Mouse (Mus musculus): ENCODE data around the gene Prkce. TPM values are rescaled to one million over a fixed set of nuclear protein-coding genes. Genes with fewer than 3 reads are reported as not detected.

Gene Prkce
- polyA plus RNA-seq, 1 experiment: not detected

DNA sequence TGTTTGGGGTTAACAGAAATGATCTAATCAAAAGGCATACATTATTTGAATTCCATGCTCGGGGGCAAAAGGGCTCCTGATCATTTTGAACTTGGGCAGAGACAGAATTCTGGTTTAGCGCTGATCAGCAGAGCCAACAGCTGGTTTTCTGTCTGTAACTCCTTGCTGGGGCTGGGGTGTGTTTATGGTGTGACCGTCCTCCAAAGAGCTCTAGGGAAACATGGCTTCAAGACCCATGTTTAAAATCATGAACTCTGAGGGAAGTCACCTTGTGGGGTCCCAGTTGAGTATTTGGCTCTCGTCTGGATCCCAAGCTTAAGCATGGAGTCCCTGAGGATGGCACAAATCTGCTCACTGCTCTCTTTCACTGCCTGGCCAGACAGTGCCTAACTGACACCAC is 183.7 kb downstream of the Prkce start:
- H3K4me1 ChIP-seq (ENCODE audit: control insufficient read depth, insufficient read depth, low read length): peaks cover 14% of the 10 kb centered on the region
- H3K27ac ChIP-seq (ENCODE audit: insufficient read depth, low read depth, low read length): no peak overlapping the region
- 58% methylated on average over 4 of the region's 4 CpGs for WGBS
- TF ChIP-seq CTCF (IDR thresholded peaks at IDR 0.05; ENCODE audit: insufficient read depth, low read depth, low read length) (no peak), POLR2A (IDR thresholded peaks at IDR 0.05; ENCODE audit: insufficient read depth, low read depth, low read length) (no peak)
- no peak overlapping the region for H3K4me3 ChIP-seq (ENCODE audit: insufficient read depth, low read depth, low read length)

DNA sequence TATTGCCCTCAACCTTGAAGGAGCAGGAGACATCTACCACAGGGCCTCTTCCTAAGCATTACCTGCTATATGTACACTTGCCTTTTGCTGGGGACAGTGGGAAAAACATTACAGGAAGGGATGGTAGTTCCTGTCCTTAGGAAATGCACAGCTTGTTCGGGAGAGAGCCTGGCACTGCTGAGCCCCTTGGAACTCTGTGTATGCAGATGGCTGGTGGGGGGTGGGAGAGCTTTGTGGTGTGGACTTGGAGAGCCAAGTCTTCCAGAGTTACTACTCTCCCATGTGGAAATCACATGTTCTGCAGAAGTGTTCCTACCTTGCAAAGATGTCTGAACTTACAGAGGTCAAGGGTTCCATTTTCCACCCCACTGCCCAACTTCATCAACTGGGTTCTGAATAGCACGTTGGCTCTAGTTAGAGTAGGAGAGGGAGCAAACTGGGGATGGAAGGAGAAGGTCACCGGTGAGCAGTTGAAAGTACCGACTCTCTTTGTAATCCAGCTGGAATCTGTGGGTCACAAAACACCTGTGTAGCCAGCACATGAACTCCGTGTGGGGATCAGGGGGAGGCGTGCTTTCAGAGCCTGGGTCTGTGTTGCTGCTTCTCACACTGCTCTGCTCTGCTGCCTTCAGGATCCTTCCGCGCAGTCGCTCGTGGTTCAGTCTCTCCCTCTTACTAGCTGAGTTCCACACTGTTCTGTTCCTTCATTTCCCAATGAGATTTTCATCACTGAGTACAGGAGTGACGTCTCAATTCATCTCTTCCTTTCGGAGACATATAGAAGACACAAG is 184.9 kb downstream of the Prkce start:
- Histone ChIP-seq H3K4me1 (ENCODE audit: control insufficient read depth, insufficient read depth, low read length) (peaks cover 14% of the 10 kb centered on the region), H3K4me3 (ENCODE audit: insufficient read depth, low read depth, low read length) (no peak overlapping the region), H3K27ac (ENCODE audit: insufficient read depth, low read depth, low read length) (no peak overlapping the region)
- 87% methylated on average over 12 of the region's 12 CpGs for WGBS
- TF ChIP-seq POLR2A (IDR thresholded peaks at IDR 0.05; ENCODE audit: insufficient read depth, low read depth, low read length) (no peak), CTCF (IDR thresholded peaks at IDR 0.05; ENCODE audit: insufficient read depth, low read depth, low read length) (no peak)

DNA sequence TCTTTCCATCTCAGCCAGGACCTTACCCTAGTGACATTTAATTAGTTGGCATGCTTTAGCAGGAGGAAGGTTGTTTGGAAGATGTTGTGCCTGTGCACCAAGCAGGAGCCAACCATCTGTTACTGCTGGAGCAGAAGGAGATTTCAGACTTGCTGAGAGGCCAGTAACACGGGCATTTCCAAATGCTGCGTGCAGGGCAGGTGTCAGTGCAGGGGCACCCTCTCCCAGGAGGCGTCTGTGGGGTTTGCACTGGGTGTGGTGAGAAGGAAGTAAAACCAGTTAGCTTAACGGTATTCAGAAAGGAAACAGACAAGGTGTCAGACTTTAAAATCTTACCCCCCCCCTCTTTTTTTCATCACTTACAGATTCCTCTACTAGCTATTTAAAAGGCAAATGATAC is 186.1 kb downstream of the Prkce start:
- Histone ChIP-seq H3K4me1 (ENCODE audit: control insufficient read depth, insufficient read depth, low read length) (peaks cover 19% of the 10 kb centered on the region), H3K4me3 (ENCODE audit: insufficient read depth, low read depth, low read length) (no peak overlapping the region), H3K27ac (ENCODE audit: insufficient read depth, low read depth, low read length) (no peak overlapping the region)
- 76% methylated on average over 4 of the region's 4 CpGs for WGBS
- TF ChIP-seq POLR2A (IDR thresholded peaks at IDR 0.05; ENCODE audit: insufficient read depth, low read depth, low read length) (no peak), CTCF (IDR thresholded peaks at IDR 0.05; ENCODE audit: insufficient read depth, low read depth, low read length) (no peak)

DNA sequence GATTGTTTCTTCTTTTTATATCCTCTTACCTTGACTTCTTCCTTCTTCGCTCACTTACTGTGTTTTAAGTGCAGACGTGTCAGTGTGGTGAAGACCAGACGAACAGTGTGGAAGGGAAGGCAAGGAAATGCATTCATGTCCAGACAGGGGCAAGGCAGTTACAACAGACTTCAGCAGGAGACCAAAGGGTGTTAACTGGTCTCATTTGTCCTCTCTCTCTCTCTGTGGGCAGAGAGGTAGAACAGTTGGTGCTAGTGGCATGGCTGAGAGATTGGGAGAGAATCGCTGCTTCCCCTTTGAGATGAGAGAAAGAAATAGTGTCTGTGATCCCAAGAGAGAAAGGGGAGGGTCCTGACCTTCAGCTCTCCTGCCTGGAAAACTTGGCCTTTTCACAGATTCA is 186.5 kb downstream of the Prkce start:
- Histone ChIP-seq H3K4me3 (ENCODE audit: insufficient read depth, low read depth, low read length) (no peak overlapping the region), H3K27ac (ENCODE audit: insufficient read depth, low read depth, low read length) (no peak overlapping the region), H3K4me1 (ENCODE audit: control insufficient read depth, insufficient read depth, low read length) (peaks cover 20% of the 10 kb centered on the region)
- WGBS: 93% methylated on average over 4 of the region's 4 CpGs
- TF ChIP-seq POLR2A (IDR thresholded peaks at IDR 0.05; ENCODE audit: insufficient read depth, low read depth, low read length) (no peak), CTCF (IDR thresholded peaks at IDR 0.05; ENCODE audit: insufficient read depth, low read depth, low read length) (no peak)

DNA sequence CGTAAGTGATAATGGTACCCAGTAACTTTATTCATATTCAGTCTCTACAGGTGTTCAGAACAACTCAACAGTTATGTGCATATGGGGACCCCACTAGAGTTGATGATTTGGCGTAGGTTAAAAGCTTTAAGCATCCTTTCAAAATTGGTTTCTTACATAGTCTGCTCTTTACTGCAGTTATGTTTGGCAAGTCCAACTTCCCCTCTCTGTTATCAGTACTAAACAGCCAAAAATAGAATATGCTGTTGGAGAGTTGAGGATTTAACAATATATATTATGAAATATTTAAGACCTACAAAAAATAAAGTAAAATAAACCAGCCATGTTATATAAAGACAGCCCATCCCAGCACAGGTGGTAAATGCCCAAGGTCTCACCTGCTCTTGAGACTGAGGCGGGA is 187.3 kb downstream of the Prkce start:
- TF ChIP-seq POLR2A (IDR thresholded peaks at IDR 0.05; ENCODE audit: insufficient read depth, low read depth, low read length) (no peak), CTCF (IDR thresholded peaks at IDR 0.05; ENCODE audit: insufficient read depth, low read depth, low read length) (no peak)
- Histone ChIP-seq H3K27ac (ENCODE audit: insufficient read depth, low read depth, low read length) (no peak overlapping the region), H3K4me3 (ENCODE audit: insufficient read depth, low read depth, low read length) (no peak overlapping the region), H3K4me1 (ENCODE audit: control insufficient read depth, insufficient read depth, low read length) (peaks cover 17% of the 10 kb centered on the region)
- 93% methylated on average over 3 of the region's 3 CpGs for WGBS

DNA sequence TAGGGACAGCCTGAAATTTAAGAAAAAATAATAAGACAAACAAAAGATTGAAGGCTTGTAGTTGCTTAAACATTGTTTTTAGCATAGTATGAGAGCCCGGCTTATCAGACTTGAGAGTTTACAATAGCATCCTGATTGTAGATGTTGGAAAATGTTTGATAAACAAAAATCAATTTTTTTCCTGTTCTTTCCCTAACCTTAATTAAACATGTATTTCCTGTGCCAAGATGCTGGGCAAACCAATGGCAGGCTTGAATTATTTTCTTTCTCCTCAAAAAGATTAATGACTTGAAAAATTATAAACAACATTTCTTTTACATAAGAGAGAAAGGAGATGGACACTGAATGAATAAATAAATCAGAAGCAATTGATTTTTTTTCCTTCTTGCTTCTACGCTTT is 187.7 kb downstream of the Prkce start:
- no peak overlapping the region for H3K27ac ChIP-seq (ENCODE audit: insufficient read depth, low read depth, low read length)
- peaks cover 17% of the 10 kb centered on the region for H3K4me1 ChIP-seq (ENCODE audit: control insufficient read depth, insufficient read depth, low read length)
- 84% methylated on average over 2 of the region's 2 CpGs for WGBS
- H3K4me3 ChIP-seq (ENCODE audit: insufficient read depth, low read depth, low read length): no peak overlapping the region
- TF ChIP-seq POLR2A (IDR thresholded peaks at IDR 0.05; ENCODE audit: insufficient read depth, low read depth, low read length): no peak
- no peak for TF ChIP-seq CTCF (IDR thresholded peaks at IDR 0.05; ENCODE audit: insufficient read depth, low read depth, low read length)

DNA sequence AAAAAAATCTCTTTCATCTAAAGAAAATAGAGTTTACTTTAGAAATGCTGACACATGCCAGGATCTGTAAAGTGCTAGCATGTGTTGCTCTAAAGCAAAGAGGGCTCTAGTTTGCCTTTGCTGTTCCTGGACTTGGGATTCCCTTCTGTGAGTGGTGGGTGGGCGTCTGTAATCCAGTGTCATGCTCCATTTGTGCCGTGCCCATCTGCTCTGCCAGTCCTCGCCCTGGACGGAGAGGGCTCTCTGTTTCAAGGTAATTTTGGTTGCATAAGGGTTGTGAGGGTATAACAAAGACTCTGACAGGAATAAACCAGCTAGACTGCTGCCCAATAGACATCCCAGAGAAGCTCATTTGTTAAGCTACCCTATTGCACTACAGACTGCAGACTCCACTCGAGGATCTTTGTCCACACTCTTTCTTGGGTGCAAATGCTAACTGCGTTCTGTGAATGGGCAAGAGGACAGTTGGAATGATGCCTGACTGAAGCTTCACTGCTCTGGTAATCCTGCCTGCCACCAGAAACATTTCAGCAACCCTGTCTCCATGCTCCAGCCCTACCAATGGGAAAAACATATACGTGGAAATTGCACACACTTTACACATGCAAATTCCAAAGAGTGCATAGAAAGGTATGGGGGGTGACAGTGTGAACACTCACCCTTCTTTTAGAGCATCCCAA is 188.3 kb downstream of the Prkce start:
- TF ChIP-seq CTCF (IDR thresholded peaks at IDR 0.05; ENCODE audit: insufficient read depth, low read depth, low read length): no peak
- no peak for TF ChIP-seq POLR2A (IDR thresholded peaks at IDR 0.05; ENCODE audit: insufficient read depth, low read depth, low read length)
- no peak overlapping the region for H3K27ac ChIP-seq (ENCODE audit: insufficient read depth, low read depth, low read length)
- no peak overlapping the region for H3K4me3 ChIP-seq (ENCODE audit: insufficient read depth, low read depth, low read length)
- H3K4me1 ChIP-seq (ENCODE audit: control insufficient read depth, insufficient read depth, low read length): peaks cover 12% of the 10 kb centered on the region
- WGBS: 60% methylated on average over 7 of the region's 7 CpGs

DNA sequence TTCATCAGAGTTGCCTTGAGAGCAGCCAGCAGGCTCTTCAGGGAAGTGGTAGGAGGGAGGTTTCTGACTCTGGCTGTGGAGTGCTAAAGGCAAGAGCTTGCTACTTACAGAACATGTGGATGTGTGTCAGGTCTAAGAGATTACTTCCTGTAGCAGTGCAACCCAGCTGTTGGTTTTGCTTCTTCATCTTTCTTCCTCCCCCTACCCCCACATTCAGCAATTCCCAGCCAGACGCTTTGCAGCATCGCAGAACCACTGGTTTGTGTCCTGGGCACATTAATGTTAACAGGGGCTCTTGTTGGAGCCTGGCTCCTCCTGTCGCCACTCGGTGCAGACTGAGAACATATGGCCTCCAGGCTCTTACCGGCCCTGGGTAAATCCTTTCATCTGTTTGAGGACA is 190.8 kb downstream of the Prkce start:
- 65% methylated on average over 5 of the region's 5 CpGs for WGBS
- Histone ChIP-seq H3K4me3 (ENCODE audit: insufficient read depth, low read depth, low read length) (no peak overlapping the region), H3K27ac (ENCODE audit: insufficient read depth, low read depth, low read length) (no peak overlapping the region), H3K4me1 (ENCODE audit: control insufficient read depth, insufficient read depth, low read length) (peaks cover 12% of the 10 kb centered on the region)
- TF ChIP-seq CTCF (IDR thresholded peaks at IDR 0.05; ENCODE audit: insufficient read depth, low read depth, low read length) (no peak), POLR2A (IDR thresholded peaks at IDR 0.05; ENCODE audit: insufficient read depth, low read depth, low read length) (no peak)

DNA sequence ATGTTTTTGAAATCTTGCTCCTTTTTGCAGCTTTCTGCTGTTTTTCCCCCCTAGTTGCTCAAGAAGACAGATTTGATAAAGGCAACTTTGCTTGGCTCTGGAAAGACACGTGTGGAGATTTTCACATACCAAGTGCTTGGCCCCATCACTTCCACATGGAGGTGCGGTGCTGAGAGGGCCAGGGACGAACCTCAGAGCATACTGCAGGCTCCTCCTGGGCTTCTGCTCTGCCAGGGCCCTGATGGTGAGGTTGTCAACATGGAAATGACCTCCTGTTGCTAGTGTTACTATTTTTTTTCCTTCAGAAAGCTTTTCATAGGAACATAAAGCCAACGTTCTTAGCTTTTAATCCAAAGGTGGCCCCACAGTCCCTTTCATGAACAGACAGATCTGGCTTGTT is 191.3 kb downstream of the Prkce start:
- TF ChIP-seq CTCF (IDR thresholded peaks at IDR 0.05; ENCODE audit: insufficient read depth, low read depth, low read length) (no peak), POLR2A (IDR thresholded peaks at IDR 0.05; ENCODE audit: insufficient read depth, low read depth, low read length) (no peak)
- no peak overlapping the region for H3K27ac ChIP-seq (ENCODE audit: insufficient read depth, low read depth, low read length)
- 73% methylated on average over 4 of the region's 4 CpGs for WGBS

More for the DNA sequence above, 191.3 kb downstream of the Prkce start:
- Histone ChIP-seq H3K4me1 (ENCODE audit: control insufficient read depth, insufficient read depth, low read length) (peaks cover 12% of the 10 kb centered on the region), H3K4me3 (ENCODE audit: insufficient read depth, low read depth, low read length) (no peak overlapping the region)
